Mouse (Mus musculus) T-helper 2 cell (primary cell): ENCODE measurements around the gene Slc16a9.

Experiments
- in situ Hi-C: fragments of 300-600 bp; cut with MboI, MseI; formaldehyde crosslinking; loops from one replicate; pipeline ENCODE4 v1.15.1; 2025; ENCODE audit warnings: high pct_unique_total_duplicates

Slc16a9 gene

DNA sequence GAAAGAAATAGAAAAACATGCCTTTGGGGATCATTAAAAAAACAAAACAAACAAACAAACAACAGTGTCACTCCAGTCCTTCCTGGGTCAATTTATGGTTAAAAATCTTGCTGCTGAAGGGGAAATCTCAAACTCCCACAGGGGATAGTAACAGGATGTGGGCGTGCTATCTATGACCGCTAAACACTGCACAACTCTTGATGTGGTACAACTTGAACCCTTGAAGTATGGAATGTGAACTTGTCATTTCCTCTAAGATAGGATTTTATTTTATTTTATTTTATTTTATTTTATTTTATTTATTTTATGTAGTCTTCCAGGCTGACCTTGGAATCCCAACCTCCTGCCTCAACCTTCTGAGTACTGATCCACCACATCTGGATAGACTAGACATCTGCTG lies 54.2 kb downstream of the Slc16a9 start:
- in situ Hi-C loops, result loop anchor here (10.0 to 25.0 kb wide), 2 partner anchors 274 to 637 kb away; no protein-coding TSS in a partner anchor

- in situ Hi-C loops, result loop anchor here (10.0 to 25.0 kb wide), 2 partner anchors 275 to 637 kb away; no protein-coding TSS in a partner anchor
Measured at GRCm38 (mm10) chr10:70299653-70300052, 54.8 kb downstream of the Slc16a9 start.

DNA sequence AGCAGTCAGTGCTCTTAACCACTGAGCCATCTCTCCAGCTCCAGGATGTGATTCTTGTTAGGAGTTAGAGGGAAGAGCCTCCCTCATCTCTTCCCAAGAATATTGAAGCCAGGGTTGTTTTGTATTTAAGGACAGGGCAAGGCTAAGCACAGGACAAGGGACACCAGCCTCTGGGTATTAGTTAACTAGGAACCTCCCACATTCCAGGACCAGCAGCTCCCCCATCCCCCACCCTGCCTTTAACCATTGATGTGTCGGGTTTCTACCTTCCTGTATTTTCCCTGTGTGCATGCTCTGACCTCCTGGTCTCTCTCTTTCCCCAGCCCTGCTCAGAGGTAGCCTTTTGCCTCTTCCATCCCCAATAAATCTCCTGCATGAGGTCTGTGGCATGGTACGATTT lies 56.3 kb downstream of the Slc16a9 start:
- in situ Hi-C loops, result no loop called here

GRCm38 (mm10) chr10:70303203-70303602 lies 58.3 kb downstream of the Slc16a9 start:
- in situ Hi-C loops, result no loop called here

DNA sequence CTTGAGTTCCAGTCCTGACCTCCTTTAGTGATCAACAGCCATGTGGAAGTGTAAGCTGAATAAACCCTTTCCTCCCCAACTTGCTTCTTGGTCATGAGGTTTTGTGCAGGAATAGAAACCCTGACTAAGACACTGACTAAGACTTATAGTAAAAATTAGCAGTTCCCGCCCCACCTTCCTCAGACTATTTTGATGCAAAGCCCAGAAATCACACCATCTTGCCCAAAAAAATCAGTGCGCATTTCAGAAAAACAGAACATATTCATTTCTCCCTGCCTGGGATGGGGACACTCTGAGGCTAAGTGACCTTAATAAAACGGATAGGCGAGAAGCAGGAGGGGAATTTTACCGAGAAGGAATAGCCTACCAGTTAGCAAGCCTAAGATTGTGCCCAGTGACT lies 60.8 kb downstream of the Slc16a9 start:
- in situ Hi-C loops, result no loop called here

DNA sequence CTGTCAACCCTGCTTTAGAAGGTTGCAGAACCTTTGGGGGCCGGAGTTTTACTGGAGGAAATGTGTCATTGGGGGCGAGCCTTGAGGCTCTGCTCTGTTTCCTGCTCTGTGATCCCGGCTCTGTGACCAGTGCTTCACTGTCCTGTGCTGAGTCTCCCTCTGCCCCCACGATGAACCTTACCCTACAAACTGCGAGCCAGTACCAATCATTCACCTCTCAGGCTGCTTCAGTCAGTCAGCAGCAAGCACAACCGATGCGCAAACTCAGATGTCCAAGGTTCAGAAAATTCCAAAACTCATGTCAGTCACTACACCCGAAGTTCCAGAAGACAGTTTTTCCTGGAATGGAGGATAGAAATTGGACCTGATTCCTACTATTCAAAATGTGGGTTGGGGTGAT lies 64.5 kb downstream of the Slc16a9 start:
- in situ Hi-C loops, result no loop called here

DNA sequence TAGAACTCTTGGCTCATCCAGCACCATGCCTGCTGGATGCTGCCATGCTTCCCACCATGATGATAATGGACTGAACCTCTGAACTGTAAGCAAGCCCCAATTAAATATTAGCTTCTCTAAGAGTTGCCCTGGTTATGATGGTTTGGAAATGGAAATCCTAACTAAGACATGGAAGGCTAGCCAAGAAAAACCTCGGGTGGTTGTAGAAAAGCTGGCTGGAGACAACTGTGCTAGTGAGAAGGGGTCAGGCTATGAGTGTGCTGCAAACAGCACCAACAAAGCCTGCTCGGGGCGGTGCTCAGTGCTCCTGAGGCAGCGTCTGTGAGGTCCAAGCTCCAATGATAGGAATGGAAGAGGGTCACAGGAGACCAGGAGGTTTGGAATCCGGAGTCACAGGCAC lies 65.7 kb downstream of the Slc16a9 start:
- in situ Hi-C loops, result loop anchor here (10.0 kb wide), 2 partner anchors 654 to 914 kb away; no protein-coding TSS in a partner anchor

- in situ Hi-C loops, result loop anchor here (10.0 kb wide), 2 partner anchors 649 to 909 kb away; no protein-coding TSS in a partner anchor
Measured at GRCm38 (mm10) chr10:70315895-70316294, 71.0 kb downstream of the Slc16a9 start.

GRCm38 (mm10) chr10:70316856-70317255 lies 72.0 kb downstream of the Slc16a9 start:
- in situ Hi-C loops, result loop anchor here (10.0 kb wide), 2 partner anchors 648 to 908 kb away; no protein-coding TSS in a partner anchor

DNA sequence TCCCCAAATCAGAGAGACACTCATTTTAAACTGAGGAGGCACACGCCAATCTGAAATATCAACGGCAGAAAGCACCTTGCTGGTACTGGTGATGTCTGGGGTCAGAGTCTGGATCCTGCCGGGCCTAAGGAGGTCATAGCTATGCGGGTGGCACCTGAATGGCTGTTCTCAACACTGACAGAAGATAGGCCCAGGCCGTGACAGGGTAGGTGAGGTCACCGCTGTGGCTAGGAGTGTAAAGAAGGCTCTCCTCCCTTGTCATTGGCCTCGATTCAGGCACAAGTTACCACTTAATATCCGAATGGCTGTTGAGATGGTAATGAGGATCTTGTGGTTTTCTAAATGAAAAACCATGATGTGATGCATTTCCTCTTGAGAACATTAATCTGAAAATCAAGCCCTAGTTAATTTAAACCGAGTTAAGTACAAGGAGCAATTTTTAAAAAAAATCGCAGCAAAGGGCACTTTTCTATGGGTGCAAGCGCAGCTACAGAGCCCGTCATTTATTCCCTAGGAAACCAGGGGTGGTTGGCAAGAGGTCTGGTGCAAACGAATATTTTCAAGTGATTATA lies 72.6 kb downstream of the Slc16a9 start:
- in situ Hi-C loops, result loop anchor here (10.0 kb wide), 2 partner anchors 647 to 907 kb away; no protein-coding TSS in a partner anchor

DNA sequence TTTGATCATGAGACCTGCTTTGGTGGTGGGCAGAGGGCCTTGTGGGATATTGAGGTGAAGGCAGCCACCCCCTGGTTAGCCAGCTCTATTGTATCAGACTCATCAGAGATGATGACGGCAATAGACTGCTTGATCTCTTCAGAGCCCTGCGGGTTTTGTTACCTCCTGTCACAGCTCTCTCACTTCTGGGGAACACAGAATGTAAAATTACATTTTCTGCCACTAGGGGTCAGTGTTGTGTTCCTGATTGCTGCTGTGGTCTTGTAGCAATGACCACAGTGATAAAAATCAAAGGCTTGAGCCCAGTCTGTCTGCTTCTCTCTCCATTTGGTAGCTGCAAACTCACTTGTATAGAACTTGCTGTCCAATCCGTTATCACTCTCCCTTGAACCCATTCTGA lies 73.7 kb downstream of the Slc16a9 start:
- in situ Hi-C loops, result loop anchor here (10.0 kb wide), 2 partner anchors 646 to 906 kb away; no protein-coding TSS in a partner anchor

DNA sequence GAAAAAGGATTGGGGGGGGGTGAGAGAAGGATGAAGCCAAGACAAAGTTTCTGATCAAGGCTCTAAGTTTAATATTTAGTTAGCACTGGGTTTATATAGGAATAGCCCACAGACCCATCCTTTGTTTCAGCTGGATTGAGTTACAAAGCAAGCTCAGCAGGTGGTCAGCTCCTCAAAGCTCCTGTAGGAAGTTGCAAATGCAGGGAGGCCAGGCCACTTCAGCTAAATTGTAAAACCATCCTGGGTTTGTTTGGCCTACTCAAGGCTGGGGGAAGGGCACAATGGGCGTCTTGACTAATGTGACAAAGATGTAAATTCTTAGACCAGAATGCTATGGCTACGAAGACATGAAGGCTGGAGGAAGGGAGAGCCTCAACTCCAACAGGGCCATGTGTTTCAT lies 80.6 kb downstream of the Slc16a9 start:
- in situ Hi-C loops, result loop anchor here (10.0 kb wide), 1 partner anchor 249 kb away; no protein-coding TSS in a partner anchor

GRCm38 (mm10) chr10:70327331-70327730 lies 82.4 kb downstream of the Slc16a9 start:
- in situ Hi-C loops, result loop anchor here (10.0 kb wide), 1 partner anchor 247 kb away; no protein-coding TSS in a partner anchor

- in situ Hi-C loops, result loop anchor here (10.0 kb wide), 1 partner anchor 247 kb away; no protein-coding TSS in a partner anchor
Measured at GRCm38 (mm10) chr10:70328139-70328538, 83.2 kb downstream of the Slc16a9 start.
